Mouse (Mus musculus): ENCODE results near the gene Catsper2. TPM values are rescaled to one million over a fixed set of nuclear protein-coding genes. Genes with fewer than 3 reads are reported as not detected.

The Catsper2 gene
- polyA plus RNA-seq, 1 experiment: 0.92 TPM

DNA sequence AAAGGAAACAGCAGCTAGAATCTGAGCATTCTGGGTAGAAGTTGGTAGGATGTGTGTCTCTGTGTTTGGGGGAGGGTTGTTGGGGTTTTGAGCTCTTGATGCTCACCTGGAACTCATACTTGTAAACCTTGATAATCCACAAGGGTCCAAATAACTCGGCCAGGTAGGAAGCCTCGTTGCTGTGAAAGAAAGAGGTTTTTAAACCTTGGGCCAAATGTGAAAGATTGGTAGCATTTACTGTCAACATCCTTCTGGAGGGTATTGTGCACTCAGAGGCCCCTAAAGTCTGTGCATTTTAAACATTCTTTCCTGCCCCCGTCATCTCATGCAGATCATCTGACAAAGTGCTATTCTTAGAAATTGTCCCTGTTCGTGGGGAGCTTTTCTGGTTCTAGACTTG lies 39.4 kb upstream of the Catsper2 start, which contains the start of gene Hypk:
Hypk (plus strand) TSS at position 301 of the 400 bp plus-strand sequence.
- H3K79me2 ChIP-seq (ENCODE audit: control insufficient read depth, insufficient read depth): peaks cover 57% of the 10 kb centered on the region
- H3K4me3 ChIP-seq (ENCODE audit: insufficient read depth, poor library complexity, severe bottlenecking): no peak within 1 kb of the TSS
- H3K79me3 ChIP-seq (ENCODE audit: low read depth): peaks cover 29% of the 10 kb centered on the region
- peaks cover 40% of the 10 kb centered on the region for H3K36me3 ChIP-seq (ENCODE audit: control insufficient read depth, insufficient read depth)
- no peak within 1 kb of the TSS for H3ac ChIP-seq (ENCODE audit: control insufficient read depth, insufficient read length, low read depth)
- H3K27me3 ChIP-seq (ENCODE audit: control insufficient read depth, insufficient read depth, insufficient read length): no peaks in the 10 kb centered on the region
- TF ChIP-seq CEBPB (IDR thresholded peaks at IDR 0.05; ENCODE audit: low read depth): no peak
- no peak for TF ChIP-seq CTCF (IDR thresholded peaks at IDR 0.05; ENCODE audit: control insufficient read depth, insufficient read depth, insufficient read length)
- no peak for TF ChIP-seq USF1 (IDR thresholded peaks at IDR 0.05; ENCODE audit: low read depth)
- no peak for TF ChIP-seq MYOD1 (IDR thresholded peaks at IDR 0.05; ENCODE audit: control insufficient read depth, insufficient read length, low read depth)

DNA sequence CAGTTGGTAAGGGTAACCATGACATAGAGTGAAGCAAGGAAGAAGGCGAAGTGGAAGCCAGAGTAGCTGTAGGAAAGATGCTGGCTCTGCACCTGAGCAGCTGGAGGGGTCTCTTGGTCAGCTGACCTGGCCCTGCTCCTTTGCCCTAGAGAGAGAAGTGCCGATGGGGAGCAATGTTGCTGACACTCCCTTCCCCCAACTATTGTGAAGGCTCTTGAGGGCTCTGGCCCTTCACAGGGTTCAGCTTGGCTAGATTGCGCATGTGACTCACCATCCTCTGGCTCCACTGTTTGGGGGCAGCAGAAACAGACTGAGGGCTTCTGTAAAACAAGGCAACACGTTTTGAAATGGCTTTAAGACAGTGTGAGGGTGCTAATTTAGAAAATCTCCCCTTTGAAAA lies 38.8 kb upstream of the Catsper2 start:
- TF ChIP-seq CEBPB (IDR thresholded peaks at IDR 0.05; ENCODE audit: low read depth) (no peak), FOSL1 (IDR thresholded peaks at IDR 0.05; ENCODE audit: insufficient read depth, low read length, poor library complexity, severe bottlenecking) (no peak), MAX (IDR thresholded peaks at IDR 0.05) (no peak), CTCF (IDR thresholded peaks at IDR 0.05; ENCODE audit: control insufficient read depth, insufficient read depth, insufficient read length) (no peak), MYOG (IDR thresholded peaks at IDR 0.05; ENCODE audit: control insufficient read depth, extremely low read depth, insufficient read length) (no peak), USF1 (IDR thresholded peaks at IDR 0.05; ENCODE audit: low read depth) (no peak), MYOD1 (IDR thresholded peaks at IDR 0.05; ENCODE audit: control insufficient read depth, insufficient read length, low read depth) (no peak)
- Histone ChIP-seq H3K79me2 (ENCODE audit: control insufficient read depth, insufficient read depth) (peaks cover 51% of the 10 kb centered on the region), H3K27me3 (ENCODE audit: control insufficient read depth, insufficient read depth, insufficient read length) (no peaks in the 10 kb centered on the region), H3K36me3 (ENCODE audit: control insufficient read depth, insufficient read depth) (peaks cover 36% of the 10 kb centered on the region), H3K79me3 (ENCODE audit: low read depth) (peaks cover 22% of the 10 kb centered on the region), H3K4me3 (ENCODE audit: insufficient read depth, poor library complexity, severe bottlenecking) (no peak overlapping the region), H3ac (ENCODE audit: control insufficient read depth, insufficient read length, low read depth) (no peak overlapping the region)

DNA sequence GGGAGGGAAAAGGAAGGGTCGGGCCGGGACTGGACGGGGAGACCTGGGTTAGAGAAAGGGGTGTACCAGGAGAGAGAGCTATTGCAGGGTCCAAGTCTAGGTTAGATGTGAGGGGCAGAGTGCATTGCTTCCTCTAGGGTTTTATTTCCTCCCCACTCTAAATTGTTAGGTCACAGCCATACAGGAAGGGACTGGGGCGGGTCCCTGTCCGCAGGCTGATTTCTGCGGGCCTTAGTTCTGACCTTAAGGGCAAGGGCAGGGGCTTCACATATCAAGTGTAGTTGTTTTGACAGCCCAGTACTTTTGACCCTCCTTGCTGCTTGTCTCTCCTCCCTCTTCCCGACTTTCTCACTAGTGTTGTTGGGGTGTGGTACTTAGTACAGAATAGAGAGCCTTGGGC lies 36.5 kb upstream of the Catsper2 start:
- TF ChIP-seq MYOD1 (IDR thresholded peaks at IDR 0.05; ENCODE audit: control insufficient read depth, insufficient read length, low read depth) (no peak), USF1 (IDR thresholded peaks at IDR 0.05; ENCODE audit: low read depth) (no peak), CEBPB (IDR thresholded peaks at IDR 0.05; ENCODE audit: low read depth) (no peak), FOSL1 (IDR thresholded peaks at IDR 0.05; ENCODE audit: insufficient read depth, low read length, poor library complexity, severe bottlenecking) (no peak), MYOG (IDR thresholded peaks at IDR 0.05; ENCODE audit: control insufficient read depth, extremely low read depth, insufficient read length) (no peak)
- H3K79me3 ChIP-seq (ENCODE audit: low read depth): peaks cover 21% of the 10 kb centered on the region
- peaks cover 36% of the 10 kb centered on the region for H3K36me3 ChIP-seq (ENCODE audit: control insufficient read depth, insufficient read depth)
- peaks cover 45% of the 10 kb centered on the region for H3K79me2 ChIP-seq (ENCODE audit: control insufficient read depth, insufficient read depth)
- peak overlapping the region; percentile 92 for H3K4me3 ChIP-seq (ENCODE audit: insufficient read depth, poor library complexity, severe bottlenecking)
- H3K27me3 ChIP-seq (ENCODE audit: control insufficient read depth, insufficient read depth, insufficient read length): no peaks in the 10 kb centered on the region
- peak overlapping the region; percentile 83 for H3ac ChIP-seq (ENCODE audit: control insufficient read depth, insufficient read length, low read depth)

DNA sequence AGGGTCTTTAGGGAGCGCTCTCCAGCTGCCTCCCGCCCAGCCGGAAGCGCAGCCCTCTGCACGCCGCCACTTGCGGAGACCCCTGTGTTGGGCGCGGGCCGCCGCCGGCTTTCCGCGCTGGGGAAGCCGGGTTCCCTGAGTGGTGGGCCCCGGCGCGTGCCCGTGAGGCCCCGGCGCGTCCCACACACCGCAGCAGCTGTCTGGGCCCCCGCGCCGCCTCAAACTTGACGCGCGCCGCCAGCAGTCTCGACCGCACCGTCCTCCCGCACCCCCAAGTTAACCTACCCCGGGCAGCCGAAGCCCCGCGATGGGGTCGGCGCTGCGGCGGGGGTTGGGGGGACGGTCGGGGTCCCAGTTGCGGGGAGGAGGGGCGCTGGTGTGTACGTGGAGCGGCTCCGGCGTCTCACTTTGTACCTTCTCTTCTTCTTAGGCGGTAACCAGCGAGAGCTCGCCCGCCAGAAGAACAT lies 36.0 kb upstream of the Catsper2 start:
- H3K27me3 ChIP-seq (ENCODE audit: control insufficient read depth, insufficient read depth, insufficient read length): no peaks in the 10 kb centered on the region
- no peak for TF ChIP-seq MYOG (IDR thresholded peaks at IDR 0.05; ENCODE audit: control insufficient read depth, extremely low read depth, insufficient read length)
- TF ChIP-seq MAX (IDR thresholded peaks at IDR 0.05): no peak
- TF ChIP-seq CEBPB (IDR thresholded peaks at IDR 0.05; ENCODE audit: low read depth): no peak
- H3ac ChIP-seq (ENCODE audit: control insufficient read depth, insufficient read length, low read depth): peak overlapping the region; percentile 83
- H3K79me2 ChIP-seq (ENCODE audit: control insufficient read depth, insufficient read depth): peaks cover 45% of the 10 kb centered on the region
- peaks cover 36% of the 10 kb centered on the region for H3K36me3 ChIP-seq (ENCODE audit: control insufficient read depth, insufficient read depth)
- peaks cover 21% of the 10 kb centered on the region for H3K79me3 ChIP-seq (ENCODE audit: low read depth)
- peak overlapping the region; percentile 92 for H3K4me3 ChIP-seq (ENCODE audit: insufficient read depth, poor library complexity, severe bottlenecking)

DNA sequence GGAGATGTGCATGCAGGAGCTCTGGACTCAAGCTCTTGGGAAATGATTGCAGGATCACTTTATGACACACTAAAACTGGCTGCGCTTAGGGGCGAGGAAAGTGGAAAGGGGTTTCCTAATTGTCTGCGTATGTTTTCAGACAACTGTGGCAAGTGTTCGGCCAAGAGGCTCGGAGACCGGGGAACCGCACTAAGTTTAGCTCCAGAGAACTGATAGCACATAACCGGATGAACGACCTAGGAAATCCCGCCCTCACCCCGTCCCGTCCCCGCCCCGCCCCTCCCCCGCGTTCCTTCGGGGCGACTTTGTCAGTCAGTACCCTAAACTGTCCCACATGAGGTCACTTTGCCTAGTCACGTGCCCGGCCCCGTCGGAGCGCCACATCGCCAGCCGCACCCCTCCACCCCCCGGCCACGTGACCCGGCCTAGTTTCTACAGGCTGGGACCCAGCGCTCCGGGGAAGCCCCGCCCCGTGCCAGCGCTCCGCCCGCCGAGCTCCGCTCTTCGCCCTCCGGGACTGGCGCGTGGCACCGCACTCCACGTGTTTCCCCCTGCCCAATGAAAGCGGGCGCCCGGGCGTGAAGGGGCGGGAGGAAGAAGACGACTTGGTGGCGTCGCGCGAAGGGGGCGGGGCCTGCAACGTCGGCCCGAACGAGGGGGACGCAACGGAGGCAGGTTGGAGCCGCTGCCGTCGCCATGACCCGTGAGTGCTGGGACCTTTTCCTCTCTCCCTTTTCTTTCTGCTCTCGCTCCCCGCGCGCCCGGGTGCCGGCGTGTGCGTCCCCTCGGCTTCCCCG lies 35.3 kb upstream of the Catsper2 start, which contains the start of gene Serf2:
Serf2 (plus strand) TSS at position 457 of the 797 bp plus-strand sequence.
- H3K79me2 ChIP-seq (ENCODE audit: control insufficient read depth, insufficient read depth): peaks cover 43% of the 10 kb centered on the region
- H3K27me3 ChIP-seq (ENCODE audit: control insufficient read depth, insufficient read depth, insufficient read length): no peaks in the 10 kb centered on the region
- peak within 1 kb of the TSS; percentile 83 for H3ac ChIP-seq (ENCODE audit: control insufficient read depth, insufficient read length, low read depth)
- H3K36me3 ChIP-seq (ENCODE audit: control insufficient read depth, insufficient read depth): peaks cover 33% of the 10 kb centered on the region
- peak within 1 kb of the TSS; percentile 92 for H3K4me3 ChIP-seq (ENCODE audit: insufficient read depth, poor library complexity, severe bottlenecking)
- peaks cover 21% of the 10 kb centered on the region for H3K79me3 ChIP-seq (ENCODE audit: low read depth)
- peak; percentile 94 for TF ChIP-seq USF1 (IDR thresholded peaks at IDR 0.05; ENCODE audit: low read depth)
- no peak for TF ChIP-seq CEBPB (IDR thresholded peaks at IDR 0.05; ENCODE audit: low read depth)
- TF ChIP-seq FOSL1 (IDR thresholded peaks at IDR 0.05; ENCODE audit: insufficient read depth, low read length, poor library complexity, severe bottlenecking): no peak
- no peak for TF ChIP-seq CTCF (IDR thresholded peaks at IDR 0.05; ENCODE audit: control insufficient read depth, insufficient read depth, insufficient read length)
- no peak for TF ChIP-seq MYOG (IDR thresholded peaks at IDR 0.05; ENCODE audit: control insufficient read depth, extremely low read depth, insufficient read length)
- TF ChIP-seq MYOD1 (IDR thresholded peaks at IDR 0.05; ENCODE audit: control insufficient read depth, insufficient read length, low read depth): no peak
- no peak for TF ChIP-seq MAX (IDR thresholded peaks at IDR 0.05)

DNA sequence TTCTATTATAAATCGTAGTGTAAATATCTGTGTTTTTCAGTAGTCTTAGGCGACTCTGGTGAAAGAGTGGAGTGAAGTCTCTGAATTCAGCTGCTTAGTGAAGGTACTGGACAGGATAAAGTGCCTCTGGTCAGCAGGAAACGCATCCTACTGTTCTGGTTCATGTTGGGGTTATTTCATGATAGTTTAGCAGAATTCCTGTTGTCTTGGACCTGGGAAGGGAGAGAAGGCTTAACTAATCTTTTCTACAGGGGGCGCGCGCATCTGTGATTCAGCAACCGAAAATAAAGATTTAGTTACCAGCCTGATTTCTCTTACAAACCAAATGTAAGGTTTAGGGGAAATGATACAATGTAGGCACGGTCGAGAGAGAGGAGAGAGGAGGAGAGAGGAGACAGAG lies 34.5 kb upstream of the Catsper2 start:
- Histone ChIP-seq H3K27me3 (ENCODE audit: control insufficient read depth, insufficient read depth, insufficient read length) (no peaks in the 10 kb centered on the region), H3K79me3 (ENCODE audit: low read depth) (peaks cover 21% of the 10 kb centered on the region), H3ac (ENCODE audit: control insufficient read depth, insufficient read length, low read depth) (no peak overlapping the region), H3K79me2 (ENCODE audit: control insufficient read depth, insufficient read depth) (peaks cover 38% of the 10 kb centered on the region), H3K36me3 (ENCODE audit: control insufficient read depth, insufficient read depth) (peaks cover 26% of the 10 kb centered on the region), H3K4me3 (ENCODE audit: insufficient read depth, poor library complexity, severe bottlenecking) (peak overlapping the region; percentile 16)
- TF ChIP-seq CTCF (IDR thresholded peaks at IDR 0.05; ENCODE audit: control insufficient read depth, insufficient read depth, insufficient read length): no peak
- no peak for TF ChIP-seq MYOG (IDR thresholded peaks at IDR 0.05; ENCODE audit: control insufficient read depth, extremely low read depth, insufficient read length)
- TF ChIP-seq FOSL1 (IDR thresholded peaks at IDR 0.05; ENCODE audit: insufficient read depth, low read length, poor library complexity, severe bottlenecking): no peak
- no peak for TF ChIP-seq USF1 (IDR thresholded peaks at IDR 0.05; ENCODE audit: low read depth)
- TF ChIP-seq MAX (IDR thresholded peaks at IDR 0.05): no peak
- no peak for TF ChIP-seq MYOD1 (IDR thresholded peaks at IDR 0.05; ENCODE audit: control insufficient read depth, insufficient read length, low read depth)
- TF ChIP-seq CEBPB (IDR thresholded peaks at IDR 0.05; ENCODE audit: low read depth): no peak

All from C2C12 (cell line).